Mouse (Mus musculus): ENCODE data around the gene G3bp1.

GRCm38 (mm10) chr11:55462149-55462548 is 7.3 kb upstream of the G3bp1 start:
- TF ChIP-seq POLR2A (IDR thresholded peaks at IDR 0.05; ENCODE audit: insufficient read depth, low read depth, low read length) (no peak), CTCF (IDR thresholded peaks at IDR 0.05) (no peak), EP300 (IDR thresholded peaks at IDR 0.05; ENCODE audit: insufficient read depth, low read depth, low read length) (no peak)
